Mouse (Mus musculus): ENCODE data around the gene Sgip1.

DNA sequence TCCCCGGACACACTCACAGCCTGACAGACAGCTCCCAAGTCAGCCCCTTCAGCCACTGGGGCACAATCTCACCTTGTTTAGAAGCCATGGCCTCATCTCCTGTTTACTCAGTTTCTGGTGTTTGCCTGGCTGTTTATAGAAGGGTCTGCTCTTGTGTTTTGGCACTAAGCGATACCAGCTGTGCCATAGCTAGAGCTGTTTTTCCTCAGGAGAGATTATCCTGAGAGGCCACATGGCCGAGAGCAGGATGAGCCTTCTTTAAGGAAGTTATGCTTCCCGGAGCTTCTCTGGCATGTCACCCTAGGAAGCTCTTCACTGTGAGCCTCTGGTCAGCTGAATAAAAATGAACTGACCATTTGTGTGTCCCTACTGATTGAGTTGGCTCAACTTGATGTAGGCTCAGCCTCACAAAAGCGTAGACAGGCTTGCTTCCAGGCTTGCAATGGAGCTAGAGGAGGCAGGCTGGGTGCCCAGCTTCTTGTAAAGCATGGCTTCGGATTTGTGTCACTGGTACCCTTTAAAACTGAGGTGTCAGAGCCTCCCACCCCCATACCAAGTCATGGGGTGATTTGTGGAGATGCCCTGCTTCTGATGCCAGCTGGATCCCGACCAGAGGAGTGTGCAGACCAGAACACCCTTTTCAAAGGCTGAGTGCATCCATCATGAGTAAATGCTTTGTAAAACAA is 42.1 kb downstream of the Sgip1 start:
- TF ChIP-seq EP300 (IDR thresholded peaks at IDR 0.05; ENCODE audit: low read depth in 1 of 2, low read length in 2 of 2) (no peak), POLR2A (IDR thresholded peaks at IDR 0.05; ENCODE audit: control insufficient read depth in 1 of 2, insufficient read depth in 1 of 2, low read depth in 1 of 2, low read length in 2 of 2, poor library complexity in 1 of 2) (no peak)
